In the genomic region with DNA sequence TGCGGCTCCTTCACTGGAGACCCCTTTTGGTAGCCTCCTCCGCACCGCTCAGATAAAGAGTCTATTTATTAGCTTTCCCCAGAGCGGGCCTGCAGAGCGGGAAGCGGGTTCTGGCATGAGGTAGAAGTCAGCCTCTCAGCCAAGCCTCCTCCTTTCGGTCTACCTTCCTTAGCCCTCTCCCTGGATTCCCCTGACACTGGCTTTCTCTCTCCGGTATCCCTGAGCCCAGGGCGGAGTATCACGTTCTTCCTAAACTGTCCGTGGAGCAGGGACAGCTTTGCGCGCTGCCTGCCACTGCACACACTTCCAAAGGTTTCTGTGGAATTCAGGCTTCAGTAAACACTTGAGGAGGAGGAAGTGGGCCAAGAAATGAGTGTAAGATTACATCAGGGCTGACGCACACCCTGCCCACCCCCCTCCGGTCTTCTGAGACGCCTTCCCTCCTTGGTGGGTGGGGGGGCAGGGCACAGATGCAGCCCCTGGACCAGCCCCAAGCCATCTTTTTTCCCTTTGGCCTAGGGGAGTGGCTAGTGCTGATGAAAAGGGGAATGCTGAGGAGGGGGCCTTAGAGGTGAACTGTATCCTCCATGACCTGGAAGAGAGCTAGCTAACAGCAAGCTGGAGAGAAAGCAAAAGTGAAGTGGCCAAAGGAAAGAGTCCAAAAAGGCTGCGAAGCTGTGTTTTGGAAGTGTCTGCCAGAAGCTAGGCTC, we compare ENCODE assay signal across 9 mouse cellular contexts. TPM values are rescaled to one million over a fixed set of nuclear protein-coding genes. Genes with fewer than 3 reads are reported as not detected.
DNase-seq lines count a peak whose midpoint lies in the region; ATAC-seq and TF ChIP-seq lines count a peak whose summit lies in the region.
"Had no signal": no experiment of that assay in that cellular context is flagged by ENCODE, and none has a peak within 500 bp of the region (broad histone marks: within the 10 kb centered on the region; RNA-seq: fewer than 3 reads in every experiment).

No protein-coding gene starts in this region.

- WGBS in hindbrain, embryonic 12.5 days, result 19% methylated on average over 17 of the region's 17 CpGs
- 34% methylated on average over 17 of the region's 17 CpGs for WGBS in liver, embryonic 12.5 days (ENCODE audit: insufficient replicate concordance)
- WGBS in neural tube, embryonic 12.5 days, result 22% methylated on average over 17 of the region's 17 CpGs

- TF ChIP-seq POLR2A in testis, adult 2 months (IDR thresholded peaks at IDR 0.05; ENCODE audit: control insufficient read depth, low read depth, low read length), result no peak

- H3K4me1 ChIP-seq in testis, adult 2 months (ENCODE audit: control insufficient read depth, insufficient read depth, low read length), result peaks cover 6% of the 10 kb centered on the region
- peaks cover 22% of the 10 kb centered on the region for H3K4me1 ChIP-seq in hindbrain, embryonic 12.5 days
- peaks cover 51% of the 10 kb centered on the region for H3K4me1 ChIP-seq in liver, embryonic 12.5 days
- H3K4me1 ChIP-seq in neural tube, embryonic 12.5 days, result peaks cover 9% of the 10 kb centered on the region

- H3K36me3 ChIP-seq in testis, adult 2 months (ENCODE audit: control insufficient read depth, insufficient read depth, low read length), result no peaks in the 10 kb centered on the region
- H3K36me3 ChIP-seq in hindbrain, embryonic 12.5 days, result no peaks in the 10 kb centered on the region
- no peaks in the 10 kb centered on the region for H3K36me3 ChIP-seq in liver, embryonic 12.5 days
- no peaks in the 10 kb centered on the region for H3K36me3 ChIP-seq in neural tube, embryonic 12.5 days

- no peak for TF ChIP-seq CTCF in testis, adult 2 months (IDR thresholded peaks at IDR 0.05; ENCODE audit: control insufficient read depth, insufficient read depth, insufficient replicate concordance, low read depth, low read length)

- no peaks in the 10 kb centered on the region for H3K27me3 ChIP-seq in testis, adult 2 months (ENCODE audit: control insufficient read depth, insufficient read depth, low read length)
- peaks cover 6% of the 10 kb centered on the region; the same call in 1 of the 2 replicates for H3K27me3 ChIP-seq in hindbrain, embryonic 12.5 days
- H3K27me3 ChIP-seq in liver, embryonic 12.5 days (replicated peaks), result no peaks in the 10 kb centered on the region
- no peaks in the 10 kb centered on the region for H3K27me3 ChIP-seq in neural tube, embryonic 12.5 days (replicated peaks)

- DNase-seq in testis, postnatal 14 days (ENCODE audit: low spot score), result no peak
- peak; percentile 77 for DNase-seq in forelimb bud, embryonic 11.5 days (ENCODE audit: low read depth, low spot score)
- no peak for DNase-seq in left cerebral cortex, postnatal 36 days (ENCODE audit: low spot score in 2 of 2)

- peak overlapping the region; percentile 26 for H3K4me2 ChIP-seq in hindbrain, embryonic 12.5 days (replicated peaks)
- peak overlapping the region; percentile 31 for H3K4me2 ChIP-seq in liver, embryonic 12.5 days
- peak overlapping the region; percentile 42 for H3K4me2 ChIP-seq in neural tube, embryonic 12.5 days (replicated peaks)

- H3K27ac ChIP-seq in testis, adult 2 months (ENCODE audit: control insufficient read depth, insufficient read depth, low read depth, low read length), result no peak overlapping the region
- peak overlapping the region; percentile 76 for H3K27ac ChIP-seq in hindbrain, embryonic 12.5 days
- peak overlapping the region; percentile 62 for H3K27ac ChIP-seq in liver, embryonic 12.5 days
- peak overlapping the region; percentile 37 for H3K27ac ChIP-seq in neural tube, embryonic 12.5 days

- no peak for ATAC-seq in hindbrain, embryonic 12.5 days (ENCODE audit: low FRiP score)
- no peak for ATAC-seq in liver, embryonic 12.5 days
- ATAC-seq in neural tube, embryonic 12.5 days (ENCODE audit: low FRiP score, low read depth), result no peak
- ATAC-seq in monocyte, adult 5-6 weeks (replicated peaks; ENCODE audit: insufficient number of reproducible peaks, low FRiP score, low TSS enrichment, poor library complexity, severe bottlenecking), result no peak

- intact Hi-C loops in left cerebral cortex, postnatal 36 days (cut with DNase I), result no loop called here

- H3K9me3 ChIP-seq in hindbrain, embryonic 12.5 days (replicated peaks), result no peaks in the 10 kb centered on the region
- H3K9me3 ChIP-seq in liver, embryonic 12.5 days (replicated peaks), result no peaks in the 10 kb centered on the region
- H3K9me3 ChIP-seq in neural tube, embryonic 12.5 days, result no peaks in the 10 kb centered on the region
- H3K9me3 ChIP-seq: megakaryocyte, embryonic 14.5 days had no signal

- peak overlapping the region; percentile 25 for H3K4me3 ChIP-seq in testis, adult 2 months (ENCODE audit: control insufficient read depth, low read depth, low read length)
- no peak overlapping the region for H3K4me3 ChIP-seq in hindbrain, embryonic 12.5 days
- H3K4me3 ChIP-seq in liver, embryonic 12.5 days, result no peak overlapping the region
- no peak overlapping the region for H3K4me3 ChIP-seq in neural tube, embryonic 12.5 days
- H3K4me3 ChIP-seq: megakaryocyte, embryonic 14.5 days had no signal

- 0 out of 2 replicates have a peak overlapping the region, but pooled peaks have one; percentile 8 for H3K9ac ChIP-seq in hindbrain, embryonic 12.5 days
- no peak overlapping the region for H3K9ac ChIP-seq in liver, embryonic 12.5 days
- peak overlapping the region; percentile 14; the same call in 1 of the 2 replicates for H3K9ac ChIP-seq in neural tube, embryonic 12.5 days

RNA-seq across cellular contexts. Expression of gene Ptp4a2, which starts 15.7 kb away (rescaled TPM):
- polyA plus RNA-seq in testis, adult 2 months (2012; rRNA removed), result 39.9 and 48.8 TPM in 2 replicates
- polyA plus RNA-seq in hindbrain, embryonic 12.5 days (2016; fragmentation: Nextera tagmentation; extraction: Ambion mirVana), result 347 and 360 TPM in 2 replicates
- polyA plus RNA-seq in liver, embryonic 12.5 days (2016; fragmentation: Nextera tagmentation; extraction: Ambion mirVana), result 229 and 244 TPM in 2 replicates
- 336 and 342 TPM in 2 replicates for polyA plus RNA-seq in neural tube, embryonic 12.5 days (2016; fragmentation: Nextera tagmentation; extraction: Ambion mirVana)
- 478 to 539 TPM (median 505 TPM) in 3 replicates for total RNA-seq in monocyte, adult 5-6 weeks (2017)
- 100 to 1,000 TPM; 119 to 127 TPM for total RNA-seq in left cerebral cortex, postnatal 36 days (2021)

RNA-seq across cellular contexts. Expression of gene Khdrbs1, which starts 53.2 kb away (rescaled TPM):
- 17.1 and 19.2 TPM in 2 replicates for polyA plus RNA-seq in testis, adult 2 months (2012; rRNA removed)
- polyA plus RNA-seq in hindbrain, embryonic 12.5 days (2016; fragmentation: Nextera tagmentation; extraction: Ambion mirVana), result 215 and 227 TPM in 2 replicates
- 59.4 and 60.2 TPM in 2 replicates for polyA plus RNA-seq in liver, embryonic 12.5 days (2016; fragmentation: Nextera tagmentation; extraction: Ambion mirVana)
- polyA plus RNA-seq in neural tube, embryonic 12.5 days (2016; fragmentation: Nextera tagmentation; extraction: Ambion mirVana), result 211 and 212 TPM in 2 replicates
- total RNA-seq in monocyte, adult 5-6 weeks (2017), result 89.2 to 110 TPM (median 89.5 TPM) in 3 replicates
- 10 to 100 TPM; 85.2 to 94.1 TPM for total RNA-seq in left cerebral cortex, postnatal 36 days (2021)
